Mouse (Mus musculus): Measurements from ENCODE around the gene Nicn1. TPM values are rescaled to one million over a fixed set of nuclear protein-coding genes. Genes with fewer than 3 reads are reported as not detected.

Nicn1 gene
- polyA plus RNA-seq, 2 experiments: 37.5 to 40.2 TPM

DNA sequence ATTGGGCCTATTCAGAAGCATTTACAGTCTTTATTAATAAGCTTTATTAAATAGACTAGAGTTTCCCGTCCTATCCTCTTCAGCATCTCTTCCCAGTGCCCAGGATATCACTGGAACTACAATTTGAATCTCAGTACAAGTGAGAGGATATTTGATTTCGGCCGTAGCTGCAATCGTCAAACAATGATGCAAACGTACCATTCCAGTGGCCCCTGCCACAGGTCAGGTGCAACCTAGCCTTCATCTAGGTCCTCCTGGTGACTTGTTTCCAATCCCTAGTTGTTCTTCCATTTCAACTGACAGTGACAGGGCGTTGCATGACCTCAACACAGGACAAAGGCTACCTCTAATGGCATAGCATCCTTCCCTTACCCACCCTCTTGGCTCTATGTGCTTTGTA lies 544 bp downstream of the Nicn1 start:
- H3K4me1 ChIP-seq (ENCODE audit: control insufficient read depth, insufficient read depth, low read length): peaks cover 5% of the 10 kb centered on the region
- no peak for ATAC-seq (ENCODE audit: low FRiP score, low read depth)

DNA sequence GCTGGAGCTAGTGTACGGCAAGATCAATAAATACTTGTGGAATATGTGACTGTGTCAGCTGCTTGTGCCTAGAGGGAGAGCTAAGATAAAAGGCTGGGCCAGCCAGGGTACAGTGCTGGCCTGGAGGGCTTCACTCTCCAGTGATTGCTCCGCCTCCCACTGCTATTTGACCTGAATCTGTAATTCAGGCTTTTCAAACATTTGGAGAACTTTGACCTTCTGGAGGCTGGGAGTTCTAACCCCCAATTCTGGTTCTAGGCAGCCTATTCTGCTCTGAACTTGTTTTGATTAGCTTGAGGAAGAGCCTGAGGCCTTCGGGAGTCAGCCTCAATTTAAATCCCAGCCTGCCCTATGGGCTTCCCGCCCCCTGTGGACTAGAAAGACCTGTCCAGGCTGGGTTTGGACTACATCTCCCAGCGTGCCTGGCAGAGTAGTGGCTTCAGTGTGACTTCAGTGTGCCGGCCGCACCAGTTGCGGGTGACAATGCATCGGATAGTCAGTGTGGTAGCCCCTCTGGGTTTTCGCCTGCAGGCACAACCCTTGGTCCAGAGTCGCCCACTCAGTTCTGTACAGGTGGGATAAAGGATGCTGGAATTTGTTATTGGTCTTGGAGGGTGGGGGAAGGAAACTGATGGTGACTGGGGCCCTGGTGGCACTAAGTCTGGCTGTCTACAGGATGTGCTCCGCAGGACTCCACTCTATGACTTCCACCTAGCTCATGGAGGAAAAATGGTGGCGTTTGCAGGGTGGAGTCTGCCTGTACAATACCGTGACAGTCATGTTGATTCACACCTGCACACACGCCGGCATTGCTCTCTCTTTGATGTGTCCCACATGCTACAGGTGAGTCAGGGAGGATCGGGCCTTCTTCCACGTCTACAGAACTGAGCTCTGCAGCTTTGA lies 6.5 kb downstream of the Nicn1 start, which contains the start of gene Amt:
TSS of gene Amt (plus strand) at position 401 of the 903 bp plus-strand sequence.
- WGBS: 26% methylated on average over 18 of the region's 18 CpGs
- no peak for DNase-seq (ENCODE audit: low spot score)
- peak within 1 kb of the TSS; percentile 25; the same call in 1 of the 2 replicates for H3K9ac ChIP-seq (ENCODE audit: low read depth, low read length, severe bottlenecking)
- no peaks in the 10 kb centered on the region for H3K4me1 ChIP-seq (ENCODE audit: control insufficient read depth, insufficient read depth, low read length)
- H3K27ac ChIP-seq (replicated peaks; ENCODE audit: low read depth, low read length): no peak within 1 kb of the TSS
- peak within 1 kb of the TSS; percentile 10; the same call in 1 of the 2 replicates for H3K4me3 ChIP-seq (replicated peaks; ENCODE audit: low read length)
- 0 out of 2 replicates have a peak within 1 kb of the TSS, but pooled peaks have one; percentile 5 for H3K4me2 ChIP-seq (replicated peaks; ENCODE audit: low read depth, low read length, severe bottlenecking)
- H3K36me3 ChIP-seq (ENCODE audit: control insufficient read depth, insufficient read depth, low read length): peaks cover 25% of the 10 kb centered on the region
- H3K9me3 ChIP-seq (ENCODE audit: control insufficient read depth, low read length): no peaks in the 10 kb centered on the region
- TF ChIP-seq POLR2A (IDR thresholded peaks at IDR 0.05; ENCODE audit: borderline replicate concordance, extremely low read depth, insufficient read depth, insufficient read length): no peak
- no peaks in the 10 kb centered on the region for H3K27me3 ChIP-seq (ENCODE audit: control insufficient read depth, insufficient read depth, low read length)
- ATAC-seq (ENCODE audit: low FRiP score, low read depth): no peak

More for the DNA sequence above, 544 bp downstream of the Nicn1 start:
- H3K4me2 ChIP-seq (replicated peaks; ENCODE audit: low read depth, low read length, severe bottlenecking): peak overlapping the region; percentile 56
- peaks cover 14% of the 10 kb centered on the region for H3K36me3 ChIP-seq (ENCODE audit: control insufficient read depth, insufficient read depth, low read length)
- DNase-seq (ENCODE audit: low spot score): no peak
- H3K27me3 ChIP-seq (ENCODE audit: control insufficient read depth, insufficient read depth, low read length): no peaks in the 10 kb centered on the region
- TF ChIP-seq POLR2A (IDR thresholded peaks at IDR 0.05; ENCODE audit: borderline replicate concordance, extremely low read depth, insufficient read depth, insufficient read length): no peak
- peak overlapping the region; percentile 54 for H3K4me3 ChIP-seq (replicated peaks; ENCODE audit: low read length)
- WGBS: 48% methylated on average over 6 of the region's 6 CpGs
- H3K9ac ChIP-seq (ENCODE audit: low read depth, low read length, severe bottlenecking): peak overlapping the region; percentile 51
- H3K27ac ChIP-seq (replicated peaks; ENCODE audit: low read depth, low read length): no peak overlapping the region; the same call in 1 of the 2 replicates
- no peaks in the 10 kb centered on the region for H3K9me3 ChIP-seq (ENCODE audit: control insufficient read depth, low read length)

DNA sequence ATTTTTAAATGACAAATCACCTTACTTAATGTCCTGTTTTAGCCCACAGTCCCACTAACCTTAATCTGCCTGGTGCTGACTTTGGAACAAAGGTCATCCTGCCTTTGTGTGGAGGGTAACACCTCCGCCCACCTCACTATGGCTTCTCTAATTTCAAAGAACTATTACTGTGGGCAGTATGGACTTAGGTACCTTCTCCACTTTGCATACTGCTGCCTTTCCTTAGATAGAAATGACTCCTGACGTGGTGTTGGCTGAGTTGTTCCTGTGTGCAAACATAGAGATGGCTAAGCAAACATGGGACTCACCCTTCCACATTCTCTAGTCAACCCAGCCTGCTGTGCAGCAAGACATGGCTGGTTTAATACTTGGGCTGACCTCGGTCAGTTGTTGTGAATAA lies 11.6 kb downstream of the Nicn1 start:
- H3K27ac ChIP-seq (replicated peaks; ENCODE audit: low read depth, low read length): no peak overlapping the region
- no peak overlapping the region for H3K4me2 ChIP-seq (replicated peaks; ENCODE audit: low read depth, low read length, severe bottlenecking)
- no peak overlapping the region for H3K4me3 ChIP-seq (replicated peaks; ENCODE audit: low read length)
- peaks cover 32% of the 10 kb centered on the region for H3K36me3 ChIP-seq (ENCODE audit: control insufficient read depth, insufficient read depth, low read length)
- H3K4me1 ChIP-seq (ENCODE audit: control insufficient read depth, insufficient read depth, low read length): peaks cover 6% of the 10 kb centered on the region
- ATAC-seq (ENCODE audit: low FRiP score, low read depth): no peak
- H3K27me3 ChIP-seq (ENCODE audit: control insufficient read depth, insufficient read depth, low read length): no peaks in the 10 kb centered on the region
- no peaks in the 10 kb centered on the region for H3K9me3 ChIP-seq (ENCODE audit: control insufficient read depth, low read length)
- H3K9ac ChIP-seq (ENCODE audit: low read depth, low read length, severe bottlenecking): no peak overlapping the region
- DNase-seq (ENCODE audit: low spot score): no peak
- 86% methylated on average over 3 of the region's 3 CpGs for WGBS
- TF ChIP-seq POLR2A (IDR thresholded peaks at IDR 0.05; ENCODE audit: borderline replicate concordance, extremely low read depth, insufficient read depth, insufficient read length): no peak

DNA sequence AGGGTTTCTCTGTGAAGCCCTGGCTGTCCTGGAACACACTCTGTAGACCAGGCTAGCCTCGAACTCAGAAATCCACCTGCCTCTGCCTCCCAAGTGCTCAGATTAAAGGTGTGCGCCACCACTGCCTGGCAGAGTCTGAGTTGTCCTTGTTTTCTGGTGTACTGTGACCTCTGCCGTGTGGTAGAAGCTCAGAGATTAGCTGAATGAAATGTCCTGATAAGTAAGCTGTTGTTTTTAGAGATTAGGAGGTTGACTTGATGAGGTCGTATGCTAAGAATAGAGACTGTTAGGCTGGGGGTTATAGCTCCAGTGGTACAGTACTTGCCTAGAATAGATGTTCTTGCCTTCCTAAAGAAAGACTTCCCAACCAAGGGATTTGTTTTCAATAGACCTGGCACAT lies 14.5 kb downstream of the Nicn1 start:
- Histone ChIP-seq H3K9ac (ENCODE audit: low read depth, low read length, severe bottlenecking) (peak overlapping the region; percentile 98; the same call in 1 of the 2 replicates), H3K27ac (replicated peaks; ENCODE audit: low read depth, low read length) (no peak overlapping the region), H3K27me3 (ENCODE audit: control insufficient read depth, insufficient read depth, low read length) (no peaks in the 10 kb centered on the region), H3K4me1 (ENCODE audit: control insufficient read depth, insufficient read depth, low read length) (peaks cover 20% of the 10 kb centered on the region), H3K9me3 (ENCODE audit: control insufficient read depth, low read length) (no peaks in the 10 kb centered on the region), H3K4me2 (replicated peaks; ENCODE audit: low read depth, low read length, severe bottlenecking) (peak overlapping the region; percentile 83), H3K36me3 (ENCODE audit: control insufficient read depth, insufficient read depth, low read length) (peaks cover 27% of the 10 kb centered on the region), H3K4me3 (replicated peaks; ENCODE audit: low read length) (peak overlapping the region; percentile 98)
- TF ChIP-seq POLR2A (IDR thresholded peaks at IDR 0.05; ENCODE audit: borderline replicate concordance, extremely low read depth, insufficient read depth, insufficient read length): no peak
- no peak for ATAC-seq (ENCODE audit: low FRiP score, low read depth)
- 90% methylated on average over 4 of the region's 4 CpGs for WGBS
- DNase-seq (ENCODE audit: low spot score): no peak

DNA sequence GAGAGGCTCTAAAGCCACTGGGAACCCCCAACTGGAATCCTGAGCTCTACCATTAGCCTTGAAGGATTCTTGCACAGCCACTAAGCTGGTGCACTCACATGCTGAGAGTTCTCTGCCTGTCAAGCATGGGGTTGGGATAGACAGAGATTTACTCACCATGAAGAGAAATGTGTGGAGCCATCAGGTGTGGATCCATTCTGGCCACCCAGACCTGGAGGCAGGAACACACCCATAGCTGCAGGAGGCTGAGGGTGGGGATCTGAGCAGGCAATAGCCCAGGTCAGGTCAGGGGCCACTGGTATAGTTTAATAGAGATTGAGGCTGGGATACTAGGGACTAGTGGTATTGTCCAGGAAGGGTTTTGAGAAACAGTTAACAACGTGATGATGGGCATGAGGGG lies 14.9 kb downstream of the Nicn1 start:
- Histone ChIP-seq H3K27me3 (ENCODE audit: control insufficient read depth, insufficient read depth, low read length) (no peaks in the 10 kb centered on the region), H3K27ac (replicated peaks; ENCODE audit: low read depth, low read length) (peak overlapping the region; percentile 100; the same call in 1 of the 2 replicates), H3K4me3 (replicated peaks; ENCODE audit: low read length) (peak overlapping the region; percentile 98), H3K9me3 (ENCODE audit: control insufficient read depth, low read length) (no peaks in the 10 kb centered on the region), H3K36me3 (ENCODE audit: control insufficient read depth, insufficient read depth, low read length) (peaks cover 25% of the 10 kb centered on the region), H3K9ac (ENCODE audit: low read depth, low read length, severe bottlenecking) (peak overlapping the region; percentile 98), H3K4me2 (replicated peaks; ENCODE audit: low read depth, low read length, severe bottlenecking) (peak overlapping the region; percentile 83), H3K4me1 (ENCODE audit: control insufficient read depth, insufficient read depth, low read length) (peaks cover 20% of the 10 kb centered on the region)
- no peak for ATAC-seq (ENCODE audit: low FRiP score, low read depth)
- no peak for DNase-seq (ENCODE audit: low spot score)
- TF ChIP-seq POLR2A (IDR thresholded peaks at IDR 0.05; ENCODE audit: borderline replicate concordance, extremely low read depth, insufficient read depth, insufficient read length): no peak
- WGBS: 6% methylated on average over 1 of the region's 1 CpGs

Data from limb, embryonic 14.5 days (tissue).